Mouse (Mus musculus) R1 (cell line): ENCODE measurements around the gene Fkbp14.

Experiments
- DNase-seq: peaks from one replicate; pipeline ENCODE4 v3.0.0-alpha.2; 2018; ENCODE audit warnings: low read depth, low spot score

The Fkbp14 gene

DNA sequence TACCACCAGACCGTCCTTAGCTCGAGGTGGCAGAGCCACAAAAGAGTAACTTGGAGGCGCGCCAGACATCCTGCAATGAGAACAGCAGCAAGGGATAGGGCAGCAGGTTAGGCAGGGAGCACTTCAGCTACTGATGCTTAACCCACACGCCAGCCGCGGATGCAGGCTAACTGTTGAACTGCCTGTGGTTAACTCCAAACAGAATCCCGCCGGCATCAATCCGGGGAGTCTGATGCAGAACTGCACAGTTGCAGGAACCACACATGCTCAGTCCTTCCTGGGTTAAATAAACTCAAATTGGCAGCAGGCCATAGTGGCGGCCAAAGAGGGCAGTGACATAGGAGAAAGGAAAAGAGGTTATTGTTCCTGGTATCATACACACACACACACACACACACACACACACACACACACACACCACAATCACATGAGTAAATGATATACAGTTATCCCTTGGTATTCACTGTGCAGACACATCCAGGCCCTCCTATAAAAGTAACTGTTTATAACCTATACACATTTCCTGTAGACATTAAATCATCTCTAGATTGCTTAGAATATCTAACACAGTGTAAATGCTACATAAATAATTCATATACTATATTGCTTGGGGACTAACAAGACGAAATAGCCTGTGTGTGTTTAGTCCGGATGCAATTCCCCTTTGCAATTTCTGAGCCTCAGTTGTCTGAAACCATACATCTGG, 48.6 kb downstream of the Fkbp14 start:
- DNase-seq: peak; percentile 23

- DNase-seq: no peak
Observed at GRCm38 (mm10) chr6:54543646-54544045, 53.5 kb downstream of the Fkbp14 start.

GRCm38 (mm10) chr6:54542836-54543235, 54.3 kb downstream of the Fkbp14 start:
- no peak for DNase-seq

DNA sequence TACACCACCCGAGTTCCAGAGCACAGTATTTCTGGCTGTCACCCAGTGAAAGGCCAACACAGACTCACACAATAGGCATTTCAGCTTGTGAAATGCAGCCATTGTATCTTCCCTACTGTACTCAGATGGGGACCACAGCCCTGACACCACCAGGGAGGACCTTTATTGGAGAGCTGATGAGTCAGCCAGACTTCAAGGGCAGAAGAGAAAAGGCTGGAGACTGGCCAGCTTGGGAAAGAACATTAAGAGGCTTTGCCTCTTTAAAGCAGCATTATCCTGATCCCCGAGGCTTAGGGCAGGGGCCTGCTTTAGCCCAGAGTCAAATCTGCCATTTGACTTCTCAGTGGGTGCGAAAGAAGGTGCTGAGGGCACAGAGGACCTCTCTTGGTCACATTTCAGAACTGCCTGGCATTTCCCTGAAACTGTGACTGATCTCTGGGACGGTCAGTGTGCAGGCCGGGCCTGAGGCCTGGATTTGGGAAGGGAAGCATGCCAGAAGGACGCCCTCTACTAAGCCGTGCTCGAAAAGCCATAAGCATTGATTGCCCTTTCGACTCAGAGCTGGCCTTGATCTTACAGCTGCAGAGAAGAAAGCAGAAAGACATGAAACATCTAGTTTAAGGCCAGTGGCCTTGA, 56.7 kb downstream of the Fkbp14 start:
- DNase-seq: no peak

DNA sequence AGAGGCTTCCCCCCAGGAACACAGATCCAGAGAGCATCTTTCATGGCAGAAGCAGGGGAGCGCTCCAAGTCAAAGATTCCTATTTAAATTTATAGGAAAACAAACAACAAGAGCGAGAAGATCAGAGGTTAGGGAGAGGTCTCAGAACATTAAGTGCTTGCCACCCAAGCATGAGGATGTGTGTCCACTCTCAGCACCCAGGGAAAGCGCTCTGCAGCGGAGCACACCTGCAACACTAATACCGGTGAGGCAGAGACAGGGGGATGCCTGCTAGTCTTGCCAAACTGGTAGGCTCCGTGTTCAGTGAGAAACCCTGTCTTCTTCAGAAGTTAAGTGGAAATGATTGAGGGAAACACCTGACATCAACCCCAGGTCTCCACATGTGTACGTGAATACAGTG, 57.7 kb downstream of the Fkbp14 start:
- DNase-seq: no peak

- no peak for DNase-seq
Observed at GRCm38 (mm10) chr6:54538773-54539173, 58.3 kb downstream of the Fkbp14 start.

DNA sequence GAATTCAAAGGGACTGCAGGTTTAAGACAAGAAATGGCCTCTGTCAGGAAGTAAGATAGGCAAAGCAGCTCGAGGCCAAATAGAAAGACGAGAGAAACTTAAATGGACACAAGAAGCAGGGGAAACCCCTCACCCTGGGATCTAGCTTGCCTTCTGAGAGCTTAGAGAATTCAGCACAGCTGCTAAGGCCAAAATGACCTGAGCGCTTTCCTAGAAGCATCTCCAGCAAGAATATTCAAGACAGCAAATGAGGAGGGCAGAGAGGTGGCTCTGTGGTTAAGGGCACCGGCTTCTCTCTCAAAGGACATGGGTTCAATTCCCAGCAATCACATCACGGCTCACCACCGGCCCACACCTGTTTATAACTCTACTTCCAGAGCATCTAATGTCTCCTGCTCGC, 60.1 kb downstream of the Fkbp14 start:
- no peak for DNase-seq

DNA sequence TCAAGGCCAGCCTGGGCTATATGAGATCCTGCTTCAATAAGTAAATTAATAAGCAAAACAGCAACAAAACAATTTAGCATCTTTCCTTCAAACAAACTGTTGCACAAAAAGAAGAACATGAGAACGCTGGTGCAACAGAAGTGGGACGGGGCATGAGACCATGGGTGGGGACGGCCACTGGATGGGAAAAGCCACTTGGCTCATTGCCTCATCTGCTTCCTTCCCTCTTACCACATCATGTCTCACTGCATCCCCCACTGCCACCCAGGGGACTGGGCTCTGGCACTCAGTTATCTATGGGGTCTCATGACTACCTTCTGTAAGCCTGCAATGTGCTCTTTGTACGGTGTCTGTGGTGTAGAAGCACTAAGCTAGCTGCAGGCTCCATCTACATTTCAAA, 61.6 kb downstream of the Fkbp14 start:
- DNase-seq: no peak

DNA sequence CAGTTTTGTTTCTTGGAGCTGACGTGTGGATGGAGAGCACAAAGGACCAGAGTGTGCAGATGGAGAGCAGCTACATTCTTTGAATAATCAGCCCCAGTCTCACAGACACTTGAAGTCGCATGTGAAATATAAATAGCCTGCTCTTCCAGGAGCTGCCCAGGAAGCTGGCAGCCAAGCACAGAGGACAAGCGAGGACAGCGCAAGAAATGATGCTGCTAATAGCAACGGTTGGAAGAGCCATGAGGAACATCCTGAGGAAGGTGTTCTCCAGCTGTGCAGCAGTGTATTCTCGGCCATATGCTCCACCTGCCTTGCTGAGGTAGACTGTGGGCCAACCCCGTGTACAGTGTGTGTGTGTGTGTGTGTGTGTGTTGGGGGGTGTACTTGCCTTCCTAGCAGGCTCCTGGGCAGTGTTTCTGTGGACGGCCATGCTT, 66.0 kb downstream of the Fkbp14 start:
- DNase-seq: no peak

DNA sequence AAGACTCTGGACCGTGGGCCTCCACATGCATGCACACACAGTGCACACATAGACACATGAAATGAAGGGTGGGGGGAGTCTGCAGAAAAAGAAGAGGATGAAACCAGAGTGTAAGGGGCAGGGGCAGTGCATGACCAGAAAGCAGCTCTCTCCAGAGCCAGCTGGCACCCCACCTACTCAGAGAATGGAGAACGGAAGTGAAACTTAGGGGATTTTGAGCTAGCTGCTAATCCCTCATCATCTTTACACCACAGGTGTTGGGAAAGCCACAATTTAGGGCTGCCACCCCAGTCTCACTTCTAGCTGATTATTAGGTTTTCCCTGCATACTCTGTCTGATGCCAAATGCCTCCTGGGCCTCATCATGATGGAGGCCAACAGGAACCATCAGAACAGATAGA, 66.9 kb downstream of the Fkbp14 start:
- DNase-seq: no peak

- DNase-seq: no peak
Observed at GRCm38 (mm10) chr6:54528666-54529065, 68.4 kb downstream of the Fkbp14 start.
